Mouse (Mus musculus) pancreas, adult 10 weeks (tissue): ENCODE measurements around the gene Hoxa4. TPM values are rescaled to one million over a fixed set of nuclear protein-coding genes. Genes with fewer than 3 reads are reported as not detected.

Experiments used
- polyA plus RNA-seq: library from polyadenylated mRNA; stranded (reverse); fragments of 350-450 nt; fragmentation: Illumina TruSeq; extraction: RNeasy Lipid Tissue Mini Kit (QIAGEN cat#74804); gene quantifications from one replicate; pipeline ENCODE4 v1.2.3, GENCODE M21; 2015; ENCODE audit warnings: low read depth, low replicate concordance; ENCODE audit not compliant: insufficient read depth

Hoxa4 gene
- 1.6 TPM for polyA plus RNA-seq

DNA sequence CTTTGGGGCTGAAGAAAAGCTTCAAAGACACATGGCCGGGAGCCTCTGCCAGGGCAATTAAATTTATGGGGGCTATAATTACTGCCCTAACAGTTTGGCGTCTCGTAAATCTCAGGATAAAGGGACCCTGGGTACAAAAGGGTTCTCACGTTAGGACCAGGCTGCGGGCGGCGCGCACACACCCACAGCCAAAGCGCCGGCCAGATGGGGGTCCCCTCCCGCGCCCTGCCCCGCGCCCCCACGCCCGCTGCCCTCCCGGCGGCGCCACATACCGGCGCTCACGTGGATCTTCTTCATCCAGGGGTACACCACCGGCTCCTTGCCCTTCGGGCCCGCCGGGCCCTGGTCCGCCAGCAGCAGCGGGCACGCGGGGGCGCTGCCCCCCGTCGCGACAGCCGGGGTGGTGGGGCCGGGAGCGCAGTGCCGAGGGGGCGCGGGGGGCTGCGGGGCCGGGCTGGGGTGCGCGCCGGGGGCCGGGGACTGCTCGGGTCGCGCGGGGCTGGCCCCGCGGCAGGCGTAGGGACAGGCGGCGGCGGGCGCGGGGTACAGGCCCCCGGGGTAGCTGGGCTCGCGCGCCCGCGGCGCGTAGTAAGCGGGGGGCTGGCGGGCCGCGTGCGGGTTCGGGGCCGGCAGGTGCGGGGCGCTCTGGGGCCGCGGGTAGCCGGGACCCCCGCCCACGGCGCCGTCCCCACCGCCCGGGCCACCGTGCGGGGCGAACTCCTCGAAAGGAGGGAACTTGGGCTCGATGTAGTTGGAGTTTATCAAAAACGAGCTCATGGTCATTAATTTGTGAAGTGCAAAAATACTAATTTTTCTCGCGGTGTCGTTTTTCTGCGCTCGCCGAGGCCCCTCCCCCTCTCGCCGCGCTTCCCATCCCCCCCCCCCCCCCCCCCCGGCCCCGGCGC lies at the start of gene Hoxa4:
Gene Hoxa4 (minus strand): TSS at position 848 of the 905 bp plus-strand sequence.

DNA sequence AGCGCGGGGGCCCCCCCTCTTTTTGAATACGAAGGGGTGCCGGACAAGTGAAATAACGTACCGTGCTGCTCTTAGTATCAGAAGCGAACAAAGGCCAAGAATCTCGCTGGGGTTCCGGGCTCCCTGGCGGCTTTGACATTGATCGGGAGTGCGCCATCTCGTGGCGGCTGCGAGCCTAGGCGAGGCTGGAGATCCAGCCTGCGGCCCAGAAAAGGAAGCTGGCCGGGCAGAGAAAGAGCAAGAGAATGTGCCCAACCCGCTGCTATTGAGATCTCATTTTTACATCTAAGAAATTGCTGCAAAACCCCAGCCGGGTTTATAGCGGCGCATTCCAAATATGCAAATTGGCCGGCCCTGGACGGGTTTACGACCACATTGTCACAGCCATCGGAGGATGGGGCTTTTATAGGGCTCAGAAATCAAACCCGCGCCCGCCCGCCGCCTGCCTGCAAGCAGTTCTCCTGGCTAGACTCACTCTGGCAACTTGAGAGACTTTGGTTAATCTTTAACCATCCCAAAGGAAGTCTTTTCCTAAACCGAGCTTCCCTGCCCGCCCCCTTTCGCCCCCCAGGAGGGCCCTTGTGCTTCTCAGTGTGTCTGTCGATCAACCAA lies 48.9 kb upstream of the Hoxa4 start, which contains the start of gene Hoxa10:
Gene Hoxa10 (minus strand): TSS at position 466 of the 612 bp plus-strand sequence.

DNA sequence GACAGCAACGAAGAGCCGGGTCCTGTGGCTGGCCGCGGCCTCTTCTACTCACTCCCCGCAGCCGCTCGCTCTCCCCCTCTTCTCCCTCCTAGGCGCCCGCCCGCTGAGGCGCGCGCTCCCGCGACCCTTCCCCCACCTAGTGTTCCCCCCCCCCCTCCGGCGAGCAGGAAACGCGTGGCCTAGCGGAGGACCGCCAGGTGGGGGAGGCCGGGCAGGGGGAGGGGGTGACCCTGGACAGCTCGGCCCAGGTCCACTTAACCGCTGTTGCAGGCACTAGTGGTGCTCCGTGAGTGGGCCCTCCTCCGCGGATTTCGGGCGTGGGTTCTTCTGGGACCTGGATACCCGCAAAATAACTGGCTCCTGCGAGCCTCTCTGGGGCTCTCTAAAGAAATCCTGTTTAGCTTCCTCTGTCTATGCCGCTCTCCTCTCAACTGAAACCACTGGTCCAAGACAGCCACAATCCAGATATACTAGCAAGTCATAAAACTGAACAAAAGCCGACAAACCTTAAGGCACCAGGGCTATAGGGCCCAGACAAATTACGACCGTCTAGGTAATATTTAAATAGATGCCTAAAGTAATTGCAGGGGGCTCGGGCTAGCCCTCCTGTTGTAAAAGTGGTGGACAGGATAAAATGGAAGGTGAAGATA lies 39.1 kb upstream of the Hoxa4 start, which contains the start of gene Hoxa9:
Gene Hoxa9 (minus strand): TSS at position 574 of the 650 bp plus-strand sequence.

DNA sequence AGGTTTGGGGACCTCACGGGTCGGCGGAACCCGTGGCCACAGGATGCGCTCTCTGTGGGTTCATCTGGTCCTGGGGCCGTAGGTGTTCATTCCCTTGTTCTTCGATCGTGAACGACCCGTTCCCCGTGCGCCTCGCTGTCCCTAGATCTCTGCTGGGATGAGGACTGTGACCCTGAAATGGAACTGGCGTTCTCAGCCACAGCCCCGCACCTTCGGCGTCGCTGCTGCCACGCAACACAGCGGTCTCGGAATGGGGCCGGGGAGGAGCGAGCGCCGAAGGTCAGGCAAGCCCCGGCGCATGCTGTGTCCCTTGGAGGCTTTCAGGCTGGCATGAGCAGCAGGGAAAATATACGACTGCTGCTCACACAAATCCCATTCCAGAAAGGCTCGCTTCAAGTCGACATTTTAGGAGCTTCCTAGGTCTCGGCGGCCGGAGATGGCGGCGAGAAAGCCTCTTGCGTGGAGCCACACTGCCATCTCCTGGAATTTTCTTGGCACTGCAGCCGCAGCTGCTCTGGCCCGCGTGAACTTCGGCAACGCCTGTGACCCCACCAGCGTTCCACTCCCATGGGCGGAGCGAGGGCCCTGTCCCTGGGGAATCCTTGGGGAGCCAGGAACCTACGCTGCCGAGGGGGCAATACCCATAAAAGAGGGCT lies 29.9 kb upstream of the Hoxa4 start, which contains the start of gene Hoxa7:
Gene Hoxa7 (minus strand): TSS at position 518 of the 656 bp plus-strand sequence.

DNA sequence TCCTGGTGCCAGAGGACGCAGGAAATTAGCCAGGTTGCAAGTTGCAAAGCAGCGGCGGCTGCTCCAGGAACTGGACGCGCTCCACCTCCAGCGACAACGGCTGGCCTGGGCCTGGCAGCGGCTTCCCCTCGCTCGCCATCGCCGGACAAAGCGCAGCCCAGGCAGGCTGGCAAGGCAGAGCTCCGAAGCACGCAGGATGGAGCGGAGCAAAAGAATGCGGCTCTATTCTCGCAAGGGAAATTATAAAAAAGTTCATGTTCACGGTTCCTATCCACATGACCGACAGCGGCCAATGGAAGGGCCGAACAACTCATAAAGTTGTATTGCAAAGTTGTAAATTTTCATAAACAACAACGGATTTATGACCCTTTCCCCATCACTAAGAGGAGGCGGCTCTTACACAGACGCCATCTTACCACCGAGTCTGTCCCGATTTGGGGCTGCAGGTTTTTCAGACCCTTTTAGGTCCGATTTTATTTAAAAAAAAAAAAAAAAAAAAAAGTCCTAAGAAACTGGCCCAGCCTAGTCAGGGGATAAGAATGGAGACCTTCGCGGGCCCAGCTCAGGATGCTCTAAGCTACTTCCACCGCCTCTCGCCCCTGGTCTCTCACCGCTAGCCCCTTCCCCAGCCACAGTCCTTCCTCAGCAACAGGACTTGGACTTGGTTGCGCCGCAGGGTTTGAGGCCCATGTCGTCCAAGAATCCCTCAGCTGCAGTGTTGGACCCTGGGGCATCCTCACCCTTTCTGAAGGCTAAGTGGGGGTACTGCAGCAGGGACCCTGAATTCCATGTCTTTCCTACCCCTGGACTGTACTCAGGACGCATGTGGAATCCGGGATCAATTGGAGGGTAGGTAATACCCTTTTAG lies 21.8 kb upstream of the Hoxa4 start, which contains the start of the genes Hoxa3 and Gm28308:
Gene Hoxa3 (minus strand): TSS at position 218 of the 868 bp plus-strand sequence.
Gene Gm28308 (minus strand): TSS at position 221 of the 868 bp plus-strand sequence.

DNA sequence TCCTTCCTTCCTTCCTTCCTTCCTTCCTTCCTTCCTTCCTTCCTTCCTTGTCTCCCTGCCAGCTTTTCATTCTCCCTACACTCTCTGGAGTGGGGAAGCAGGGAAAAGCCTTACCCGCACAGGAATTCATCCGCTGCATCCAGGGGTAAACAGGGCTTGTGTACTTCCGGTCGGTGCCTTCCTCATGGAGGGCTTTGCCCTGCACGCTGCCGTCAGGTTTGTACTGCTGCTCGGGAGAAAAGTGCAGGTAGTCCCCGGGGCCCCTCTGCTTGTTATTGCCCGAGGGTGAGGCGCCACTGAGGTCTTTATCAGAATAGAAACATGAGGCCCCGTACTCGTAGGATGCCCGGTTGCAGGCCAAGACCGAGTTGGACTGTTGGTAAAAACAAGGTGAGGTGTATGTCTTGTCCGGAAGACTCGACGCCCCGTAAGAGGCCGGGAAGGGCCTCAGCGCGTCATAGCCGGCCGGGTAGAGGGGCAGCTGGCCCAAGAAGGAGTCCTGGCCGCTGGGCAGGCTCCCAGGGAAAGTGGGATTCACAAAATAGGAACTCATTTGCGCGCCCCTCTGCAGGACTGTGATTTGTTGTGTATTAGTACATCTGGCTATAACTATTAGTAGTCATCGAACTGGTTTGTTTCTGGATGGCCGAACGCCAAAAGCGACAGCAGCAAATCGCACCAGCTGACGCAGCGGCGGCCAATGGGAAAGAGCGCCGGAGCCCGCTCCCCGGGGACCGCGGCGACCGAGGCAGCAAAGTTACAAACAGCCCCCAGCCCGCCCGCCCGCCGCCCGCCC lies 16.7 kb upstream of the Hoxa4 start, which contains the start of gene Hoxa6:
Gene Hoxa6 (minus strand): TSS at position 651 of the 796 bp plus-strand sequence.

DNA sequence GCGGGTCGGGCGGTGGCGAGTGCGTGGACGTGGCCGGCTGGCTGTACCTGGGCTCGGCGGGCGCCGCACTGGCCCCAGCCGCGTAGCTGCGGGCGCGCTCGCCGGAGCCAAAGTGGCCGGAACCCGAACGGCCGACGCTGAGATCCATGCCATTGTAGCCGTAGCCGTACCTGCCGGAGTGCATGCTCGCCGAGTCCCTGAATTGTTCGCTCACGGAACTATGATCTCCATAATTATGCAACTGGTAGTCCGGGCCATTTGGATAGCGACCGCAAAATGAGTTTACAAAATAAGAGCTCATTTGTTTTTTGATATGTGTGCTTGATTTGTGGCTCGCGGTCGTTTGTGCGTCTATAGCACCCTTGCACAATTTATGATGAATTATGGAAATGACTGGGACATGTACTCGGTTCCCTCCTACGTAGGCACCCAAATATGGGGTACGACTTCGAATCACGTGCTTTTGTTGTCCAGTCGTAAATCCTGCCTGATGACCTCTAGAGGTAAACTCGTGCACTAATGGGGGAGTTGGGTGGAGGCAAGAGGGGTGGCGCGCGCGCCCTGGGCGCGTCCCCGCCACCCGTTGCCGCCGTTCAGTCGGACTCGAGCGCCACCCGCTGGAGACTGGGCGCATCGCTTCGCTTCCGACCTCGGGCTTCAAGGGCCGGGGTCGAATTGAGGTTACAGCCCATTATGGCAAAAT lies 12.6 kb upstream of the Hoxa4 start, which contains the start of gene Hoxa5:
Gene Hoxa5 (minus strand): TSS at position 538 of the 703 bp plus-strand sequence.

DNA sequence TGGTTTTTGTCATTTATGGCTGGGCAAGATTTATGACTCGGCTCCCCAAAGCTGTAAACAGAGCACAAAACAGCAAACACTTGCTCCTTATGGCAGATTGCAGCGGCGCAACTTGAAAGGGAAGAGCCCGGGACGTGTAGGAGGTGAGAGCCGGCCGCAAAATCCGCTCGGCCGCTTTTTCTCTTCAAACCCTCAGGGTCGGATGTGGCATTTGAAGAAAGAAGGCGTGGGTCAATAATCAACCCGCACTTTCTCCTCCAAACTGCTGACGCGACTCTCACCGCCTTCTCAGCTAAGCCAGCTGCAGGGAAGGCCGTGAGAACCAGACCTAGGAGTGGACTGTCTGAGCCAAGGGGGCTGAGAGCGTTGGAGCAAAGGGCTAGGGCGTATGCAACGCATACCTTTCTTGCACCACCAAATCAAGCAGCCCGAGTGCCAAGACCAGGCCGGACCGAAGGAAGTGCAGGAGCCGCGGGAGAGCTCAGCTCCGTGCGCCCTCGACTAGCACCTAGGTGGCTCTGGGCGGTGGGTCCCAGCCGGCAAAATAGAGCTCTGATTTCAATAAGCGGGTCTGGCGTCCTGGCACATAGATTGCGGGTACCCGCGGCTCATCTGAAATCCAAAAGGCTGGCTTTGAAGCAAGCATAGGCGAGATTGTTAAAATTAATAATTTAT lies 14.4 kb downstream of the Hoxa4 start, which contains the start of gene 5730596B20Rik:
Gene 5730596B20Rik (plus strand): TSS at position 438 of the 675 bp plus-strand sequence.

DNA sequence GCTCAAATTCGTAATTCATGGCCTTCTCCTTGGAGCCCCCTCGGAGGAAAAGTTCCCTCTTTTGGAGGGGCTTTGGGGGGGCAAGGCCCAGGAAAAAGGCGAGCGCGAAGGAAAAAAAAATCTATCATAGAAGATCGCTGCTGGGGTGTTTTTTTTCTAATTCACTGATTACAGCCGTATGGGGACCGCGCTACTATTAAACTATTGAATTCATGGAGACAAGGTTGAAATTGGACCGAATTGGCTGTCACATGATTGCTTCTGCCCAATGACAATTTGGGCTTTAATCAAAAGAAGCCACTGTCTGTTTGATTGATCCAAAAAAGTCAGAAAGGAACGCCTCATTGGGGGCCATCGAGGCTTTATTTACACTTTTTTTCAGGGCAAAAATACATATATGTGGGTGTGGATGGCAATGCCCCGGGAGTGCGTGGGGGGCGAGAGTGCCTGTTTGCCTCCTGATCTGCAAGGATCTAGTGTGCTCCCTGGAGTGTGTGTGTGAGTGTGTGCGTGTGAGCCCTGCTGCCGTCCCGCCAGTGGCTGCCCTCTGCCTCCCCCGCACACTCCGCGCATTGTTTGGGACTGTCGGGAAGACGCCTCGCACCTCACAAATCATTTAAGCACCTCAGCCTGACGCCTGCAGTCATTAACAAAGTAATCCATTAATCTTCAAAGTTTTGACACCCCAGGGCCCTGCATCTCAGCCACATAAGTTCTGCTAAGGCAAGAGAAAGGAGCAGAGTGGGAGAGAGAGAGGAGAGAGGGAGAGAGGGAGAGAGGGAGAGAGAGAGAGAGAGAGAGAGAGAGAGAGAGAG lies 26.7 kb downstream of the Hoxa4 start, which contains the start of gene Hoxa2:
Gene Hoxa2 (minus strand): TSS at position 206 of the 815 bp plus-strand sequence.

DNA sequence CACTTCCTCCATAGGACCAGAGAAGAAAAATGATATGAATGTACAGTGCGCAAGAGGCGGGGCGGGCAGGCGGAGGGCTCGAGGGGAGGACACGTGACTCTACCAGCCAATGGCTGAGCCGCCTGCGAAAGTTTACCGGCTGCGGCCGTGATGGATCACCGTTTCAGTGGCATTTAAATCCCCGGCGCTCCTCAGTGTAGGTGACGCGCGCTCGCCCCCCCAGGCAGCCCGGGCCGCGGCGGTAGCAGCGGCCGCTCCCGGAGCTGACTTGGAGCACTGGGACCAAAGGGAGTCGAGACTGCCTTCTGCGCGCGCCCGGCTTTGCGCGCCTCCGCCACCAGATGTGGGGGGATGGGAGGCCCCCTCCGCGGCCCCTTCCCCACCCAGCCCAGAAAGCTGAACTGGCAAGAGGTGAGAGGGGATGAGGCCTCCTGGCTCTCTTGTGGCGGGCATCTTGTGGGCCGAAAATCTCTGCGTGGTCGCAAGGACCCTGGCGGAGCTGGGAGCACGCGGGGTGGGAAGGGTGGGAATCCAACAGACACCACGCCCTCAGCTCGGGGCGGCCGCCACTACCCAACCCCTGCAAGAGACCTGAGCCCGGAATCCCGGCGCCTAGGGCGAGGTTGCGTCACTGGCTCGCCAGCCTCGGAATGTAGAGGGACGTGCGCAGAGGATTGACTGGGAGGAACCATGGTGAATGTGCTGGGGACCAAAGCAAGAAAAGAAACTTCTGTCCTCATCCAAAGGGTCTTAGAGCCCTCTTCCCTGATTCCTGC lies 33.1 kb downstream of the Hoxa4 start, which contains the start of gene Hoxa1:
Gene Hoxa1 (minus strand): TSS at position 42 of the 776 bp plus-strand sequence.

Other genes with a start within 250 kb of the Hoxa4 start
- gene Skap2, start 179.2 kb downstream of the Hoxa4 start, polyA plus RNA-seq, result 8.7 TPM
- not detected for gene Hoxa1, start 33.4 kb downstream of the Hoxa4 start, polyA plus RNA-seq
- 0.63 TPM for gene Hoxa2, start 26.9 kb downstream of the Hoxa4 start, polyA plus RNA-seq
- gene 5730596B20Rik, start 14.3 kb downstream of the Hoxa4 start, polyA plus RNA-seq, result not detected
- 2.8 TPM for gene Hoxa5, start 12.8 kb upstream of the Hoxa4 start, polyA plus RNA-seq
- gene Hoxa6, start 17.0 kb upstream of the Hoxa4 start, polyA plus RNA-seq, result not detected
- 1.5 TPM for gene Hoxa3, start 21.6 kb upstream of the Hoxa4 start, polyA plus RNA-seq
- not detected for gene Gm28308, start 21.6 kb upstream of the Hoxa4 start, polyA plus RNA-seq
- 0.68 TPM for gene Hoxa7, start 30.1 kb upstream of the Hoxa4 start, polyA plus RNA-seq
- not detected for gene Hoxa9, start 39.3 kb upstream of the Hoxa4 start, polyA plus RNA-seq
- not detected for gene Hoxa10, start 49.1 kb upstream of the Hoxa4 start, polyA plus RNA-seq
- gene Hoxa11, start 54.1 kb upstream of the Hoxa4 start, polyA plus RNA-seq, result not detected
- gene Hoxa13, start 69.1 kb upstream of the Hoxa4 start, polyA plus RNA-seq, result not detected
- not detected for gene Evx1, start 121.7 kb upstream of the Hoxa4 start, polyA plus RNA-seq